Mouse (Mus musculus): ENCODE measurements around the gene Atp6v0d1. TPM values are rescaled to one million over a fixed set of nuclear protein-coding genes. Genes with fewer than 3 reads are reported as not detected.
"Not testable (repeated sequence)": the region's sequence is repeated elsewhere in the genome, so short reads cannot be mapped to it uniquely, and the experiment has no call there.

Atp6v0d1 gene
- polyA plus RNA-seq, 1 experiment from 2014 or later = 111 TPM

DNA sequence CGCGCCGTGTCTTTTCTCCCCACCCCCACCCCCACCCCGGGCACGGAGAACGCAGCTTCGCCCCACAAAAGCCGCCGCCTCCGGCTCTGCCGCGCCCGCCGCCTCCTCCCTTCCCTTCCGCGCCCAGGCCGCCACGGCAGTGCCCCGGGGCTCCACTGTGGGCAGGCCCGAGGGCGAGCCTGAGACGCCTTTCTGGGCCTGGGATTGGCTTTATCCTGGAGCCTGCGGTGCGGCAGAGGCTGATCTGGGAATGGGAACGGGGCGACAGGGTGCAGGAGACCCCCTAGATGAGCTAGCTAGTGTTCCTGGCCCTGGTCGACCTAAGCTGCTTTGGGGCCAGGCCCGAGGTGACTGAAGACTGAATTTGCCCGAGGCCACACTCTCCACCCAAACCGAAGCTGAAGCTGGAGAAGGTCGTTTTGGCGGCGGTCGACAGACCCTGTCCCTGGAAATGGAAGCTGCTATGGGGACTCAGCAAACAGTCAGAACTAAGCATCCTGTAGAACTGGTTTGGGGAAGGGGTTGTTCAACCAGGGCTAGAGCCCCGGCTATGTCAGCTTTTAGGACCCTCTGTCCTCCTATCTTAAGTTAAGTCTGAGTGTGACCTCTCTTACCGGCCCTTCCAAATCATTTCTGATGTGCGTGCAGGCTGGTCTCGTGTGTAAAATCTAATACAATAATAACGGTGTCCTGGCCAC lies 39.8 kb upstream of the Atp6v0d1 start:
- Histone ChIP-seq H3K4me2 (replicated peaks; ENCODE audit: low read depth, low read length) (peak overlapping the region; percentile 78), H3K36me3 (ENCODE audit: insufficient read depth, low read length) (no peaks in the 10 kb centered on the region), H3K9ac (replicated peaks; ENCODE audit: low read length) (peak overlapping the region; percentile 74), H3K4me3 (ENCODE audit: low read length) (peak overlapping the region; percentile 58), H3K27me3 (ENCODE audit: insufficient read depth, low read length) (no peaks in the 10 kb centered on the region), H3K9me3 (ENCODE audit: low read length) (no peaks in the 10 kb centered on the region), H3K27ac (ENCODE audit: low read length) (peak overlapping the region; percentile 91), H3K4me1 (ENCODE audit: insufficient read depth, low read length) (peaks cover 38% of the 10 kb centered on the region)
- ATAC-seq (ENCODE audit: low FRiP score, low TSS enrichment) = peak; percentile 16; the same call in 1 of the 2 replicates
- 1% methylated on average over 28 of the region's 39 CpGs for WGBS

GRCm38 (mm10) chr8:105604804-105605381 lies 39.0 kb upstream of the Atp6v0d1 start, which contains the start of gene Ripor1:
TSS of gene Ripor1 (plus strand) at chr8:105605255.
- H3K4me2 ChIP-seq (replicated peaks; ENCODE audit: low read depth, low read length) = peak within 1 kb of the TSS; percentile 78
- WGBS = under 1% methylated on average over 30 of the region's 42 CpGs
- peak within 1 kb of the TSS; percentile 58 for H3K4me3 ChIP-seq (ENCODE audit: low read length)
- ATAC-seq (ENCODE audit: low FRiP score, low TSS enrichment) = peak; percentile 67
- H3K4me1 ChIP-seq (ENCODE audit: insufficient read depth, low read length) = peaks cover 37% of the 10 kb centered on the region
- H3K9ac ChIP-seq (replicated peaks; ENCODE audit: low read length) = peak within 1 kb of the TSS; percentile 74
- peak within 1 kb of the TSS; percentile 91 for H3K27ac ChIP-seq (ENCODE audit: low read length)
- no peaks in the 10 kb centered on the region for H3K36me3 ChIP-seq (ENCODE audit: insufficient read depth, low read length)
- H3K27me3 ChIP-seq (ENCODE audit: insufficient read depth, low read length) = no peaks in the 10 kb centered on the region
- no peaks in the 10 kb centered on the region for H3K9me3 ChIP-seq (ENCODE audit: low read length)

GRCm38 (mm10) chr8:105602540-105602939 lies 36.7 kb upstream of the Atp6v0d1 start:
- H3K9me3 ChIP-seq (ENCODE audit: low read length); H3K27ac ChIP-seq (ENCODE audit: low read length); ATAC-seq (ENCODE audit: low FRiP score, low TSS enrichment); H3K27me3 ChIP-seq (ENCODE audit: insufficient read depth, low read length); H3K36me3 ChIP-seq (ENCODE audit: insufficient read depth, low read length); H3K4me2 ChIP-seq (replicated peaks; ENCODE audit: low read depth, low read length); H3K4me3 ChIP-seq (ENCODE audit: low read length); H3K9ac ChIP-seq (replicated peaks; ENCODE audit: low read length): not testable (repeated sequence)
- WGBS = 90% methylated on average over 2 of the region's 3 CpGs
- peaks cover 26% of the 10 kb centered on the region for H3K4me1 ChIP-seq (ENCODE audit: insufficient read depth, low read length)

DNA sequence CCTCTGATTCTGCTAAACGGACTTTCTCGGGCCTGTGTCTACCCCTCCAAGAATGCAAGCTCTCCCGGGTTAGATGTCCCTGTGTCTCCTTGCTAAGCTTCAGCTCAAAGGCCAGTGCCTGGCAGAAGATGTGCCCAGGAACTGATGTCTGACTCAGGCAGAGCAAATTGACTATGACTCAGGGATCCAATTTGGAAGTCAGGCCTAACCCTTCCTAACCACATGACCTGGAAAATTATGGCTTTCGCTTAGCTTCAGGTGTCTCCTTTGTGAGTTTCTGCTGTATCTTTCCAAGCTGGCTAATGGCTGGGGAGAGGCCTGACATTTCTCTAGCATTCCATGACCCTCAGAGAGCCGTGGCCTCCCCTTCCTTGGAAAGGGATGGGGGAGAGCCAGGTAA lies 35.5 kb upstream of the Atp6v0d1 start:
- Histone ChIP-seq H3K36me3 (ENCODE audit: insufficient read depth, low read length) (no peaks in the 10 kb centered on the region), H3K9me3 (ENCODE audit: low read length) (no peaks in the 10 kb centered on the region), H3K27ac (ENCODE audit: low read length) (no peak overlapping the region), H3K4me1 (ENCODE audit: insufficient read depth, low read length) (peaks cover 13% of the 10 kb centered on the region), H3K4me3 (ENCODE audit: low read length) (no peak overlapping the region), H3K27me3 (ENCODE audit: insufficient read depth, low read length) (no peaks in the 10 kb centered on the region), H3K4me2 (replicated peaks; ENCODE audit: low read depth, low read length) (no peak overlapping the region), H3K9ac (replicated peaks; ENCODE audit: low read length) (no peak overlapping the region)
- no peak for ATAC-seq (ENCODE audit: low FRiP score, low TSS enrichment)
- WGBS = 76% methylated on average over 5 of the region's 5 CpGs

GRCm38 (mm10) chr8:105598777-105599176 lies 32.9 kb upstream of the Atp6v0d1 start:
- no peak overlapping the region for H3K4me2 ChIP-seq (replicated peaks; ENCODE audit: low read depth, low read length)
- no peak overlapping the region for H3K9ac ChIP-seq (replicated peaks; ENCODE audit: low read length)
- no peaks in the 10 kb centered on the region for H3K27me3 ChIP-seq (ENCODE audit: insufficient read depth, low read length)
- no peaks in the 10 kb centered on the region for H3K9me3 ChIP-seq (ENCODE audit: low read length)
- no peak overlapping the region for H3K27ac ChIP-seq (ENCODE audit: low read length)
- WGBS = 87% methylated on average over 6 of the region's 6 CpGs
- H3K4me3 ChIP-seq (ENCODE audit: low read length) = no peak overlapping the region
- no peak for ATAC-seq (ENCODE audit: low FRiP score, low TSS enrichment)
- H3K4me1 ChIP-seq (ENCODE audit: insufficient read depth, low read length) = peaks cover 15% of the 10 kb centered on the region
- no peaks in the 10 kb centered on the region for H3K36me3 ChIP-seq (ENCODE audit: insufficient read depth, low read length)

GRCm38 (mm10) chr8:105596362-105597034 lies 30.7 kb upstream of the Atp6v0d1 start:
- Histone ChIP-seq H3K27me3 (ENCODE audit: insufficient read depth, low read length) (no peaks in the 10 kb centered on the region), H3K4me1 (ENCODE audit: insufficient read depth, low read length) (peaks cover 18% of the 10 kb centered on the region), H3K4me3 (ENCODE audit: low read length) (peak overlapping the region; percentile 30), H3K4me2 (replicated peaks; ENCODE audit: low read depth, low read length) (peak overlapping the region; percentile 52), H3K9me3 (ENCODE audit: low read length) (no peaks in the 10 kb centered on the region), H3K27ac (ENCODE audit: low read length) (no peak overlapping the region), H3K36me3 (ENCODE audit: insufficient read depth, low read length) (no peaks in the 10 kb centered on the region), H3K9ac (replicated peaks; ENCODE audit: low read length) (no peak overlapping the region)
- 10% methylated on average over 14 of the region's 14 CpGs for WGBS
- peak; percentile 73 for ATAC-seq (ENCODE audit: low FRiP score, low TSS enrichment)

GRCm38 (mm10) chr8:105594451-105595242 lies 28.8 kb upstream of the Atp6v0d1 start:
- ATAC-seq (ENCODE audit: low FRiP score, low TSS enrichment) = peak; percentile 58
- Histone ChIP-seq H3K9ac (replicated peaks; ENCODE audit: low read length) (peak overlapping the region; percentile 51), H3K4me1 (ENCODE audit: insufficient read depth, low read length) (peaks cover 18% of the 10 kb centered on the region), H3K4me2 (replicated peaks; ENCODE audit: low read depth, low read length) (peak overlapping the region; percentile 49), H3K36me3 (ENCODE audit: insufficient read depth, low read length) (no peaks in the 10 kb centered on the region), H3K27ac (ENCODE audit: low read length) (peak overlapping the region; percentile 85), H3K4me3 (ENCODE audit: low read length) (peak overlapping the region; percentile 33), H3K9me3 (ENCODE audit: low read length) (no peaks in the 10 kb centered on the region), H3K27me3 (ENCODE audit: insufficient read depth, low read length) (no peaks in the 10 kb centered on the region)
- 53% methylated on average over 18 of the region's 18 CpGs for WGBS

- Histone ChIP-seq H3K27me3 (ENCODE audit: insufficient read depth, low read length) (no peaks in the 10 kb centered on the region), H3K4me1 (ENCODE audit: insufficient read depth, low read length) (peaks cover 18% of the 10 kb centered on the region), H3K9me3 (ENCODE audit: low read length) (no peaks in the 10 kb centered on the region), H3K4me2 (replicated peaks; ENCODE audit: low read depth, low read length) (peak overlapping the region; percentile 49), H3K9ac (replicated peaks; ENCODE audit: low read length) (peak overlapping the region; percentile 51), H3K27ac (ENCODE audit: low read length) (peak overlapping the region; percentile 85), H3K36me3 (ENCODE audit: insufficient read depth, low read length) (no peaks in the 10 kb centered on the region), H3K4me3 (ENCODE audit: low read length) (peak overlapping the region; percentile 33)
- 0 out of 2 replicates have a peak, but pooled peaks have one; percentile 32 for ATAC-seq (ENCODE audit: low FRiP score, low TSS enrichment)
- 15% methylated on average over 15 of the region's 15 CpGs for WGBS
Observed at GRCm38 (mm10) chr8:105593859-105594258, 28.0 kb upstream of the Atp6v0d1 start.

GRCm38 (mm10) chr8:105592431-105592830 lies 26.6 kb upstream of the Atp6v0d1 start:
- Histone ChIP-seq H3K4me3 (ENCODE audit: low read length) (no peak overlapping the region), H3K27ac (ENCODE audit: low read length) (no peak overlapping the region), H3K36me3 (ENCODE audit: insufficient read depth, low read length) (no peaks in the 10 kb centered on the region), H3K9ac (replicated peaks; ENCODE audit: low read length) (no peak overlapping the region), H3K4me2 (replicated peaks; ENCODE audit: low read depth, low read length) (no peak overlapping the region), H3K27me3 (ENCODE audit: insufficient read depth, low read length) (no peaks in the 10 kb centered on the region), H3K9me3 (ENCODE audit: low read length) (no peaks in the 10 kb centered on the region), H3K4me1 (ENCODE audit: insufficient read depth, low read length) (peaks cover 18% of the 10 kb centered on the region)
- no peak for ATAC-seq (ENCODE audit: low FRiP score, low TSS enrichment)
- WGBS = 65% methylated on average over 2 of the region's 2 CpGs

Data from kidney, embryonic 16.5 days (tissue).